Mouse (Mus musculus) cortical plate, adult 2 months (tissue): Measurements from ENCODE around the gene Fundc2. TPM values are rescaled to one million over a fixed set of nuclear protein-coding genes. Genes with fewer than 3 reads are reported as not detected.

Experiments used
- H3K27ac ChIP-seq: fragments of 200-500 bp; 2 replicates; pipeline ENCODE4 v1.5.1; 2012; ENCODE audit warnings: low read length, control low read depth, inconsistent platforms; ENCODE audit not compliant: insufficient read depth
- H3K4me1 ChIP-seq: fragments of 200-500 bp; 2 replicates; pipeline ENCODE4 v1.6.1; 2011; ENCODE audit warnings: low read length; ENCODE audit not compliant: control insufficient read depth, insufficient read depth
- H3K4me3 ChIP-seq: fragments of 200-500 bp; 2 replicates; pipeline ENCODE4 v1.5.1; 2011; ENCODE audit warnings: mild to moderate bottlenecking, low read length, control low read depth; ENCODE audit not compliant: insufficient read depth
- CTCF ChIP-seq: fragments of 200-500 bp; IDR thresholded peaks from 2 replicates; pipeline ENCODE4 v1.5.1; 2011; ENCODE audit warnings: mild to moderate bottlenecking, control low read depth, low read length; ENCODE audit not compliant: insufficient read depth; ENCODE audit errors: extremely low read depth
- POLR2A ChIP-seq: fragments of 200-500 bp; IDR thresholded peaks from 2 replicates; pipeline ENCODE4 v1.6.1; 2011; ENCODE audit warnings: mild to moderate bottlenecking, low read length, control low read depth; ENCODE audit not compliant: insufficient read depth; ENCODE audit errors: extremely low read depth
- polyA plus RNA-seq: library from polyadenylated mRNA; depleted of rRNA; stranded (reverse); fragments of >200 nt; gene quantifications from 2 replicates; pipeline ENCODE4 v1.2.3, GENCODE M21; 2012; rRNA removed

Fundc2 gene
- polyA plus RNA-seq: 25.8 and 27.5 TPM in 2 replicates

GRCm38 (mm10) chrX:75382195-75382771, at the start of gene Fundc2, which contains the start of gene F8:
Fundc2 (plus strand) TSS chrX:75382399.
F8 (minus strand) TSS chrX:75382615.
- peak within 1 kb of the TSS; percentile 72 for H3K4me3 ChIP-seq
- TF ChIP-seq POLR2A (0 out of 2 replicates have a peak, but pooled peaks have one; percentile 34), CTCF (no peak)

GRCm38 (mm10) chrX:75370197-75370596, 12.0 kb upstream of the Fundc2 start:
- Histone ChIP-seq H3K27ac (no peak overlapping the region), H3K4me3 (no peak overlapping the region), H3K4me1 (no peaks in the 10 kb centered on the region)
- TF ChIP-seq CTCF (no peak), POLR2A (no peak)

More at GRCm38 (mm10) chrX:75382195-75382771, at the start of gene Fundc2, which contains the start of gene F8:
- Histone ChIP-seq H3K4me1 (no peaks in the 10 kb centered on the region), H3K27ac (peak within 1 kb of the TSS; percentile 66)

GRCm38 (mm10) chrX:75372666-75373425, 9.4 kb upstream of the Fundc2 start:
- no peaks in the 10 kb centered on the region for H3K4me1 ChIP-seq
- no peak overlapping the region for H3K4me3 ChIP-seq
- no peak overlapping the region for H3K27ac ChIP-seq
- TF ChIP-seq CTCF (no peak), POLR2A (no peak)

GRCm38 (mm10) chrX:75376815-75377214, 5.4 kb upstream of the Fundc2 start:
- TF ChIP-seq POLR2A (no peak), CTCF (no peak)

GRCm38 (mm10) chrX:75381176-75381575, 1.0 kb upstream of the Fundc2 start:
- TF ChIP-seq POLR2A (no peak), CTCF (no peak)
- no peaks in the 10 kb centered on the region for H3K4me1 ChIP-seq

More at GRCm38 (mm10) chrX:75376815-75377214, 5.4 kb upstream of the Fundc2 start:
- no peak overlapping the region for H3K4me3 ChIP-seq
- no peaks in the 10 kb centered on the region for H3K4me1 ChIP-seq
- H3K27ac ChIP-seq: no peak overlapping the region

GRCm38 (mm10) chrX:75381699-75382098, 500 bp upstream of the Fundc2 start:
- Histone ChIP-seq H3K4me3 (peak overlapping the region; percentile 72), H3K27ac (no peak overlapping the region), H3K4me1 (no peaks in the 10 kb centered on the region)
- TF ChIP-seq POLR2A (no peak), CTCF (no peak)

More at GRCm38 (mm10) chrX:75381176-75381575, 1.0 kb upstream of the Fundc2 start:
- no peak overlapping the region for H3K27ac ChIP-seq
- no peak overlapping the region for H3K4me3 ChIP-seq

- TF ChIP-seq CTCF: no peak
- no peak for TF ChIP-seq POLR2A
- H3K27ac ChIP-seq: no peak overlapping the region
- no peak overlapping the region for H3K4me3 ChIP-seq
- no peaks in the 10 kb centered on the region for H3K4me1 ChIP-seq
Measured at GRCm38 (mm10) chrX:75399471-75399870, 17.3 kb downstream of the Fundc2 start.

- H3K27ac ChIP-seq: no peak overlapping the region
- H3K4me1 ChIP-seq: no peaks in the 10 kb centered on the region
- TF ChIP-seq POLR2A (no peak), CTCF (no peak)
- no peak overlapping the region for H3K4me3 ChIP-seq
Measured at GRCm38 (mm10) chrX:75402668-75403067, 20.5 kb downstream of the Fundc2 start.

GRCm38 (mm10) chrX:75403350-75403749, 21.2 kb downstream of the Fundc2 start:
- TF ChIP-seq POLR2A (no peak), CTCF (no peak)
- Histone ChIP-seq H3K4me1 (no peaks in the 10 kb centered on the region), H3K4me3 (no peak overlapping the region), H3K27ac (no peak overlapping the region)
